Mouse (Mus musculus): Measurements from ENCODE around the gene Pon3.

The Pon3 gene

DNA sequence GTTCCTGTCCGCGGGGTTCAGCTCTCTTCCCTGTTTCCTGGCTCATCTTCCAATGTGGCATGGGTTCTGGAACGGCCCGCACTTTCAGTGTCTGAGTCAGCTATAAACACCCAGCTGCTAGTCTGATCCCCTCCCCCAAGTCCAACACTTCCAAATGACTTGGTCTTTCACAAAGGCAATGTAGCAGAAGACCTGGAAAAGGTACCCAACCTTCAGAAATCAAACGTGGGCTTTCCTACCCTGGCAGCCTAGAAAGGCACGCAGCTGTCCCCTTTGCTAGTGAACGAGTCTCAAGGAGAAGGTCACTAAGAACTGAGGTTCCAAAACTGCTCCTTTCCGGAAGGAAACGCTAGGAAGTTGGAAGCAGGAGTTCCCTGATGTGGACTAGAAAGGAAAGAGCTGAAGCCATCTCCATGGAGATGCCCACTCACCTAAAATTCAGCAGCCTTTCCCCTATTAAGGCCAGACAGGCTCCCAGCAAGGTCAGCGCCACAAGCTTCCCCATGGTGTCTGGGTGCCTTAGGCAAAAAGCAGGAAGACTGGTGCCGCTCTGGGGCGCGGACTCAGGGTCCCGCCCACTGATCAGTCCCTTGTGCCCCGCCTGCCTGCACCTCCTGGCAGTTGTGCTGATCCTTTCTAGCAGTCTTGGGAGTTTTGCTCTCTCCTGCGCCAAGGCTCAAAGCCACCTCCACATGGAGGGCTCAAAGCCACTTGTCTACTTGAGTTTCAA is at the start of gene Pon3:
TSS of gene Pon3 (minus strand) at position 565 of the 730 bp plus-strand sequence.
- no peak for DNase-seq

DNA sequence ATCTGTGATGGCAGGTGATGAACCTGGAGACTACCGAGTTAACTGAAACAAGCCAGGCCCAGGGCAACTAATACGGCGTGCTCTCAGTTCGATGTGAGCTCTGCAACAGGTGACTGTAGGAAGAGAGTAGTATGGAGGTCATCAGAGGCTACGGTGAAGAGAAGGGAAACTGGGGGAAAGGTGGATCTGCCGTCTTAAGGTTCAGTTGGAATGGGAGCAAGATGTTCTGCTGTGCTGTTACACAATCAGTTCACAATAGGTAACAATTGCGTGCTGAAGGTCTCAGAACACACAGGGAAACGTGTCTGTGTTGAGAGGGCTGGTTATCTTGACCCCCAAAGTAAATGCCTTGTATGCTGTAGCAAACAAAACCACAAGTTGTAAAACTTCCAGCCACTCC is 48.9 kb upstream of the Pon3 start:
- DNase-seq: no peak

DNA sequence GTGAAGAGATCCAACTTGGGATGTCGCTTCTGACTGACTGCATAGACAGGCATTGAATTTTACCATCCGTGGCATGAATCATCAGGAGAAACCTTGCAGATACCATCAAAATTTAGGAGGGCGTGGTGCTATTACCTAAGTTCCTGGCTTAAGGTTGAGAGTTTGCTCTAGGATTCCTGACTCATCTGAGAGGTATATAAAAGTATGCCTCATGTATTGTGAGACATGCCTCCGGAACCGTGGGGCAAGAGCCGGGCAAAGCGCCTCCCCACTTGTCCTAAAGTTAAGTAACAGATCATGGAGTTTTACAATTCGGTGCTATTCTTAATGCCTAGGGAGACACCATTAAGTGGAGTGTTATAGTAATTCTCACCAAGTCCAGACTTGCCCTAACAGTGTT is 44.5 kb upstream of the Pon3 start:
- no peak for DNase-seq

DNA sequence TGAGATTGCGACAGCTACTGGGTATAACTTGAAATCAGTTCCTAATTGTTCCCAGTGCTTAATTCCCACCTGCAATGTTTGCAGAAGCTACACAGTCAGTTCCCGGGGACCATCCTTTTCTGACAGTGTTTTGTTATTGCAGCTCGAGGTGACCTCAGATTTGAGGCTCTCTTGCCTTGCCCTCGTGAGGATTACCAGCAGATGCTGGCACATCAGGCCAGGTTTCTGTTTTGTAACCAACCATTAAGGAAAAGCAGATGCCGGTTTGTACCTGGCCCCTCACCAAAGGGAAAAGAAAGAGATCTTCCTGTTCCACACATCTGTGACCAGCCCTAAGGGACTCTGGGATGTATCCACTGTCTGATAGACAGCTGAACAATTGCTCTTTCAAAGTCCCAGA is 43.5 kb upstream of the Pon3 start:
- DNase-seq: no peak

DNA sequence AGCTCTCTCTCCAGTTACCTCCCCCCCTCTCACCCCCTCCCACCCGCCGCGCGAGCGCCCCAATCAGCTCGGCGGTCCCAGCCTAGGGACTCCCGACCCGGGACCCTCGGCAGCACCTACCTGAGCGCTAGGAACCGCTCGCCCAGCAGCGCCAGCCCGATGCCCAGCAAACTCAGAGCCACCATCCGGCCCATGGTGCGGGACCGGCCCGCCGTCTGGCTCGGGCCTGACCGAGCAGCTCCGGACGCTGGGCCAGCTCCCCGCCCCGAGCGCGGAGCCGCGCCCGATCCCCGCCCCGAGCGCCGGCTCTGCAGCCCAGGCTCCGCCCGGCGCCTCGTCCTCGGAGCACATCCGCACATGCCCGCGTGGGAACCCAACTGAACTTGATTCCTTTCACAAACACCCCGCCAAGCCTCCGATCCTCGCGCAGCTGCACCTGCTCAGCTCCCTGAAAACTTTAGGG is 42.0 kb upstream of the Pon3 start, which contains the start of gene Pon2:
TSS of gene Pon2 (minus strand) at position 364 of the 463 bp plus-strand sequence.
- peak; percentile 10 for DNase-seq

DNA sequence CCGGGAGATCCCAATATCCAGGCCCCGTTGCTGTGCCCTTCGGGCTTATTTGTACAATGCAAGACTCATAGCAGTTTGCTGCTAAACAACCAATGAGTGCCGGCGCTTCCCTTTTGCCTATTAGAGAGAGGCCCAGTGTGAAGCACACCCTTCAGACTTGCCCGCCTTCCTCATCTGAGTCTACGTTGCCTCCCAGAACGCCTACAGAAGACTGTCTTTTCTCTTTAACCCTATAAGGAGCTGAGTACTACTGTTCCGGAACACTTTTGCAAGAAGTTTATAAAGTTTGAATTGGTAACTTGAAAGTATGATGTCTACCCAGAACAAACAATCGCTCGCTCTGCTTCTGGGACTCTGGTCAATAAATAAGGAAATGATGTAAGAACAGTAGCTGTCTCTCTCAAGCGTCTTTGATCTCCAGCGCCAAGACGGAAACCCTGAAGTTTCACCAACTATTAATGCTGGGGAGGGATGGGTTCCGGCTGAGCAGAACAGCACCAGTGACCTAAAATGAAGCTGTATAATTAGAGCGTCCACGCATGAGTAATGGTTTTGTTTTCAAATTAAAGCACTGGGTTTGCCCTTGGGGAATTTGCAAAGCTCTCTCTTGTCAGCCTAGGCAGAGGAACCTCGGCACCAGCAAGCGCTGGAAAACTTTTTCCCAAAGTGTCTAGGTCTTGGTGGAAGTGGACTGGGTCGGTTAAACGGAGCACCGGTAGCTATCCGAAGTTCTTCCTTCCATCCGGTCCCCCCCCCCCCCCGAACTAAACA is 41.4 kb upstream of the Pon3 start:
- no peak for DNase-seq

DNA sequence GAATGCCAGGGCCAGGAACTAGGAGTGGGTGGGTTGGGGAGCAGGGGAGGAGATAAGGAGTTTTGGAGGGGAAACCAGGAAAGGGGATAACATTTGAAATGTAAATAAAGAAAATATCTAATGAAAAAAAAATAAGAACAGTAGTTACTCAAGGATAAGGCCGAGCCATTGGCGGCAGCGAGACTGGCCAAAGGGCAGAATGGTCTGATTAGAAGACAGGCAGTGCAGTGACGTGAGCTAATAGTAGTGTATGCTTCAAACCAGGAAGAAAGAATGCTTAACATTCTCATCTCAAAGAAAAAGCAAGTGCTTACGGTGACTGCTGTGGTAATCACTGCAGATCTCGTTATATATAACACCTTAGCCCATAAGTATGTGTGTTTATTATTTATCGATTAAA is 40.0 kb upstream of the Pon3 start:
- DNase-seq: no peak

DNA sequence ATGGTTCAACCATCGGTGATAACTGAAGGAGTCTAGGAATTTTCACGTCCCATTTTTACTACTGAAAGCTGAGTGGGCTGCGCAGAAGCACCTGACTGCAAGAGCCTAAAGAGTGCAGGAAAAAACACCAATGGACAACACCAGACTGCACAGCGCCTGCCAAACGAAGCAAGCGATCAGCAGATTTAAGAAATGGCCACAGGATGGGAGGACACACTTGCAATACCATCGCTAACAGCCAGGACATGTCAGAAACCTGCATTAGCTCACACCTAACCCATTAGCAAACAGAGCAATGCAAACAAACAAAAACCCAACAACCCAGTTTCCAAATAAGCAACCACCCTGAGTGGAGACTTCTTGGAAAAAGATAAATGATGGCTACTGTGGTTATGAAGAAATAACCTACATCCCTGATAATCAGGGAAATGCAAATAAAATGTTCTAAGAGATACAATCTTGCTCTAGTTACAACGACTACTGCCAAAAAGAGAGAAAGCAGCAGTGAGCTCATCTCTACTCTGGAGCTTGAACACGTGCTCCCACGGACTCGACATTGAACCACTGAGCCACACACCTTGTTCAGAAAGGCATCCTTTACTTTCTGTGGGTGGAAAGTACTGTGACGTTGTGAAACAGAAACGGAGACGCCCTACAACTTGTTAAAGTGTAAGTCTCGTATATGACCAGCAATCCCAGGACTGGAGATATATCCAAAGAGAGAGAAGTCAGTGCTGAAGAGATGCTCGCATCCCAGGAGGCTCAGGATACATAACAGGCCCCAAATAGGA is 38.8 kb upstream of the Pon3 start:
- DNase-seq: no peak

DNA sequence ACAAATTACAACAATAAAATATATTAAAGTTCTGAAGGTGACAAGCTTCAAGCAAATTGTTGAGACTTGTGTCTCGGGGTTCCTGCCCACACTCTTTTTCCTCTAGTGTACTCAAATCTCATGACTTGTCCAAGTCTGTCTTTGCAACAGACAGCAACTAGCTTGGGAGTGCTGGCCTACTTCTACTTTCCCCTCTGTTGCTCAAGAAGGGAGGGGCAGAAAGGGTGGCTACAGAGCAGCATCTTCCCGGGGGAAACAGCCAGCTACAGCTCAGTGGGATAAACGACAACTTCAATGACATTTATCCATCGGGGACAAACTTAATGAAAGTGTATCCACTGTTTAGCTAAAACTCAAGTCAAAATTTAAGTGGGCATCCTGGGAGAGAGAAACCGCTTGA is 36.8 kb upstream of the Pon3 start:
- no peak for DNase-seq

DNA sequence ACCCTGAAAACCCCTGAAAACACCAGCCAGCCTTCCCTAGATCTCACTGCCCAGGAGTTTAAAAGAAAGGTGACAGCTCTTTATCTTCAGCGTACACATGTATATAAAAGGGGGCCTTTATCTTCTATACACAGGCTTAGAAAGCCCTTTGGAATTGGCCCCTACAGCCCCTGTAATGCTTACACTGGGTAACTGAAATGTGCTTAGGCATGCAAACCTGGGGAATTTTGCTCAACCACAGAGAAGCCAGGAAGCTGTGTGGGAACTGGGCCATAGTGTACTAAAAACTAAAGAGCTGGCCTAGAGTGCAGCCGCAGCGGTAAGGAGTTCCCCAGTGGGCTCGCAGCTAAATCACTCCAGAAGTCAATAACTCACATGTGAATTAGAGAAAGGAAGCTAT is 35.4 kb upstream of the Pon3 start:
- DNase-seq: no peak

DNA sequence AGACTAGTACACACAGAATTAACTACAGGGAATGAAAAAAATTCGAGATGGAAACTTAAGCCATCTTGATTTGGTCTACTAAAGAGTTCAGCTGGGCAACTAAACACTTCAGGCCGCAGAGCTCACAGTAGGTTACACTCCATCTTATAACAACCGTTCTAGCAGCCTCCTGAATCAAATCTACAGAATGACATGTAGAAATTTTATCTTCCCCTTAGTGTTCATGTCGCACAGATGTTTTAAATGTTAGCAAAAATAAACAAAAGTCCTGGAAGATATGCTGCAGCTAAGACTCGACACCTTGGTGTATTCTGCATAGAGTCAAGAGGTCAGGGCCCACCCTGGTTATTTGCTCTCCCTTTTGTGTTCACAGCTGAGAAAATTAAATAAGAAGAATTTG is 31.8 kb upstream of the Pon3 start:
- no peak for DNase-seq

DNA sequence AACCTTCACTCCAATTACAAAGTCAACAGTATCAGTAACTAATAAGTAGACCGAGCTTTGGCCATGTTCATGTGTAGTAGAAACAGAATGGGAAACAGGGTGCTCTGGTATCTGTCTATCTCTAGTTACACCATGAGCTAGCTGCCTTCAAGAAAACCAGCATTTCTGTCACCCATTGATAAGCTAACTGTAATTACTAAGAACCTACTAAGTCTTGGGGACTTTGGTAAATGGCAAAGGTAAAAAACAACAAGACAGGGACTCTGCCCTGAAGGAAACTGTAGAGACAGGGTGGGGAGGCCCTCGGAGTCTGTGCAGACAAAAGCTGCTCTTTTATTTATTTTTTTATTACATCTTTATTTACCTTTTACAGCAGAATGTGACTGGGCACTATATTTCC is 31.3 kb upstream of the Pon3 start:
- no peak for DNase-seq

DNA sequence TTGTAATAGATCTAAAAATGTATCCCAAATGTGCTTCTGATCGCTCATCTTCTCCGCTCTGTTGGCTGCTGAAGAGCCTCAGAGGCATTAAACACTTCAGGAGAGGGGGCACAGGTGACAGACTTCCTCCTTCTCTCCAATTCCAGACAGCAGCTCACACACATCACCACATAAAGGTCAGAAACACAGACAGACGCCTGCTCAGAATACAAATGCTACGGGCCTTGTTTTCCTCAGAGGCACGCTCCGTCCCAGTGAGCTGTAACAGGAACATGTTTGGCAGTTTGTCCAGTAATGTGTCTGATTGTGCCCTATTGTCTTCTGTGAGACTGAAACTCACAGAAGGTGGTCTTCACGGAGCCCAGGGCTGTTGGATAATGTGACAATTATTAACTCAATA is 26.3 kb upstream of the Pon3 start:
- no peak for DNase-seq

DNA sequence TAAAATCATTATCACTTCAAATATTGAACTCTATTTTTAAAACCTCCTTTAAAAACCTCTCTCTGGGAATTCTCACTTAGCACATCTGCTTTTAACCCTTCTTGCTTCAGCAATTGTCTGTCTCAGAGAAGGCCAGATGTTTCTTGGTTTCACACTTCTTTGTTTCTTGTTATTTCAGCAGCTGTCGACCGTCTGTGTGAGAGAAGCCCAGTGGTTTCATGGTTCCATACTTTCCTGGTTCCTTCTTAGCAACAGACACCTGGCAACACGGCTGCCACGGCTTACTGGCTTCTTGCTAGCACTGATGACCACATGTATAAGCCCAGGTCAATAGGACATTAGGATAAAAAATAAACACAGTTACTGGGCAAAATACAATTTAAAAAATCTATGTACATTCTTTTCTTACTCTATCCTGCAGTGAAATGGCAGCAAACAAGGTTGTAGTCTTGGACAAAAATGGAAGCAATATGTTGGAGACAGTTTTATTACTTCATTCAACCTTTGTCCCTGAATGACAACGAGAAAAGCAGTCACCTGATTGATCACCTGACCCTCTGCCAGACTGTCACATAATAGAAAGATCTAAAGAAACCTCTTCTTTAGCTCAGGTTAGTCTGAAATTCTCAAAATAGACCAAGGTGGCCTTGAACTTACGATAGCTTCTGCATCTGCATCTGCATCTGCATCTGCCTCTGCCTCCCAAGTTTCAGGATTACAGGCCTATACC is 24.7 kb upstream of the Pon3 start:
- no peak for DNase-seq

DNA sequence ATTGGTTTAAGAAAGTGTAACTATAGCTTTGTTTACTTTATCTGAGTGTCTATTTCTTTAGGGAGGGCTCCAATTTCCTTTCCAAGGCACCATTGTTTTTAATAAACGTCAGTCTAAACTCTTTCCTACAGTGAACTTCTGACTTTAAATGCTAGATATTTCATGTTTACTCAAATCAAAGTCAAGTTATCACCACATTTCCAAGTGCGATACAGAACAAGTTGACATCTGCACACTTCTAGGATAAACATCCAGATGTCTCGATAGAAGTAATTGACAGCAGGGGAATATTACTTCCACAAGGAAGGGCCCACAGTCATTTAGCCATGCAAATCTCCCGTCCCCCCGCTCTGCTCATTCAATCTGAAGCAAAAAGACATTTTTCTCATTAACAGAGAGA is 21.9 kb upstream of the Pon3 start:
- no peak for DNase-seq

DNA sequence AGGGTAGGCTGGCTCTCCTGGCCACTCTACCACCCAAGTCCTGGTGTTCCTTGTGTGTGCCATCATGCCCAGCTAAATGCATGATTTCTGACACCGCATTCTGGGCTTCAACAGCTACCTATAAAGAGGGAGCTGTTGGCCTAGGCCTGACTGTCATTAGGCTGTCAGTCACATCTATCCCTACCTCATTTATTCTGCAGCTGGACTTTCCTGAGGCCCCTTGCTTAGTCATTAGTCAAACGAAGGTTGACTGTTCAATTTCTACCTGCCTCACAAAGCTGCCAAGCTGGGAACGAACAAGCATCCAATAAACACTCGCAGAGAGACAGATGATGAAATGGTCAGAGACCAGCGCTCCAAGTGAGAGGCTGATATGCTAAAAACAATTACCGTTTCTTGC is 13.6 kb upstream of the Pon3 start:
- DNase-seq: no peak

DNA sequence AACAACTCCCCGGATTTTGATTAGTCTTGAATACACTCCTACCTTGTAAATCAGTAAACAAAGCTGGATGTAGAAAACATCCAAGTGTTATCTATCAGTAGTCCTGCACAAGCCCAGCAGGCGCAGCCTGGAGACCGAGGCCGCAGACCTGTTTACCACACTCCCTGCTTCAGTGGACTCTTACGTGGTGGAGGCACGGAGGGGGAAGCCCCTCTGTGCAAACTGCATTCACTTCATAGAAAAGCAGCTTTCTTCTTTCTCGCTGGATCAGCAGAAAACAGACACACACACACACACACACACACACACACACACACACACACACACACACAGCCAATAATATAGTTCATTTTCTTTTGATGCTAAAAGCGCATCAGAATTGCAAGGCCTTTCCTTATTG is 8.7 kb upstream of the Pon3 start:
- DNase-seq: no peak

DNA sequence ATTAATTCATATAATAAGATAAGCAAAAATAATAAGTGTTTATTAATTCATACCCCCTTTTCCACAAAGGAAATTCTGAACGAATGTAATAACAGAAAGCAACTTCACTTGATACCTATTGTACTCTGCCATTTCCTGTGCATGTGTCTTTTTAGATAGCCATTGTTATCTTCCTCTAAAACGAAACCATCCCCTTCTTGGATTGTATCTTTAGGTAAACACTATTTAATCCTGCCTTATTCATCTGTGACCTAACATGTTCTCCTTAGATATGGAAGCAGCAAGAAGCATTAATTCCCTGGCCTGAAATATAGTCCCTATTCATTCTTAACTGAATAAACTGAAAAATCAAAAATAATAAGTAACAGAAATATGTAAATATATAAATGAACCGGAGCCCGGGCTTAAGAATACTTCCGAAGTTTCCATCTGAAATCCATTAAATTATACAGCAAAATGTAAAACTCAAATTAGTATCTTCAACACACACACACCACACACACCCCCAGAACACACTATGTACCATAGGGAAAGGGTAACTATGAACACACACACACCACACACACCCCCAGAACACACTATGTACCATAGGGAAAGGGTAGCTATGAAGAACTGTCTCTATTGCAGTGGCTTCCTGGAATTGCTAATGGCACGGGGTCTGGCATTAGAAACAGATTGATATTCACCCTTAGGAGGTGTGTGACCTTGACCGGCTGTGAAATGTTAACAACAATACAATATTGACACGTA is 7.3 kb upstream of the Pon3 start:
- DNase-seq: no peak

DNA sequence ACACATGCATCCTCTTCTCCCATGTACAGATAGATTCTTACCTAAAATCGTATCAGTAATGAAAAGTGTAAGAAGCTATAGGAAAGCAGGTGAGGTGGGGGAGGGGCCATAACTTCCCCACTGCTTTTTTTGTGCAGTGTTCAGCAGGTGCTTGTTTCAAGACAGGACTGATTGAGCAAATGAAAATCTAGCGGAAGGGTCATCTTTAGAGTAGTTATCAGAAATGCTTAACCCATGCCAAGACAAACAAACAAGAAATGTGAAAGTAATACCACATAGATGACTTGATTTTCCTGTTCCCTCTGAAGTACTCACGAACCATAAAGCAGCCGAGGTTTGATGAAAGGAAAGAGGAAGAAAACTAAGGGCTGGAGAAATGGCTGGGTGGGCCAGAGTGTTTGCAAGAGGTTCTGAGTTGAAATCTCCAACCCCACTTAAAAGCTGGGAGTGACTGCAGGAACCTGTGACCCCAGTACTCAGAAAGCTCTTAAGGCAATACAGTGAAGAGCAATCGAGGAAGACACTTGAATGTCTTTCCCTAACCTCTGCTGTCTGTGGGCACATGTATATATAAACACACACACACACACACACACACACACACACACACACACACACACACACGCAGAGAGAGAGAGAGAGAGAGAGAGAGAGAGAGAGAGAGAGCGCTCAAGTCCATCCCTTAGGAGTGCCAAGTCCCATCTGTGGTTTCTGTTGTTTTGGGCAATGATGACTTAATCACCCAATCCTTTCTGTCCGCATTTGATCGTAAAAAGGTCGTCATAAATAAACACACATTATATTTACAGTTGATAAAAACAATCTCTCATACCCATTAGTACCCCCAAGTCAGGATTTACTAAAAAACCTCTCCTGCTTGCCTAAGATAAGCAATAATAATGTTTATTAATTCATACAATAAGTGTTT is 6.5 kb upstream of the Pon3 start:
- no peak for DNase-seq

DNA sequence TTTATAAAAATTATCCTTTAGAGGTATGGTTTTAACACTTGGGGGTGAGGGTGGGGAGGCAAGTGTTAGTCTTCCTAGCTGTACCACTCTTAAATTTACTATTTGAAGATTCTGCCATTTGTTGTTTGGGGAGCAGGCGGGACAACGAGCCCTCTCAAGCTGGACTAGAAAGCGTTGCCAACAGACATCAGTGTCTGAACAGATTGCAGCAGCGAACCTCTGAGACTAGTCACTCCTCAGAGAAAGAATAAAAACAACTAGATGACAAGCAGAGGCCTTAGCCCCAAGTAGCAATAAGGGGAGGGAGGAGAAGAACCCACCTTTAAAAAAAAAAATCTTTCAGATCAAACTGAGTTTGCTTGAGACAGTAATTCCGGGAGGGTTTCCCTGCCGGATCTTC is 795 bp downstream of the Pon3 start:
- DNase-seq: no peak

DNA sequence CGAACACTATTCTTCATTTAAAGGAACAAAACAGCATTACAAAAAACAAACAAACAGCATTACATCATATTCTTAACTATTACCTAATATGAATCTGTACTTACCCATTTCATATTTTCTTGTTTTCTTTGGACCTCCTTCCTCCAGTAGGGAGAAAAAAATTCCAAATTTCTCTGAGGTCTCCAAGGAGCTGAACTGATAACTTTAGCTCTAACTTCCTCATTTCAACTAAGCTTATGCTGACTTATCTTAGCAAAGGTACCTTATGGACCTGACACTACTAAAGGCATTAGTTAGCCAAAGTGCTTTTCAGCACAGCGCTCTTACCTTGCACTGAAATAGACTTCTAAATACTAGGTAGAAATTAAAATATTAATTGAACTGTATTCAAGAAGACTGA is 1.2 kb downstream of the Pon3 start:
- no peak for DNase-seq
